Mouse (Mus musculus): ENCODE measurements around the gene Ccdc106. TPM values are rescaled to one million over a fixed set of nuclear protein-coding genes. Genes with fewer than 3 reads are reported as not detected.

Ccdc106 gene
- polyA plus RNA-seq, 1 experiment from 2014 or later: 17.0 TPM

GRCm38 (mm10) chr7:5089853-5090252, 69.5 kb downstream of the Ccdc106 start:
- Histone ChIP-seq H3K4me3 (no peak overlapping the region), H3K27ac (no peak overlapping the region), H3K4me1 (peaks cover 8% of the 10 kb centered on the region; the same call in 1 of the 2 replicates), H3K36me3 (ENCODE audit: poor library complexity, severe bottlenecking) (peaks cover 75% of the 10 kb centered on the region), H3K9me3 (replicated peaks) (no peaks in the 10 kb centered on the region), H3K9ac (no peak overlapping the region), H3K4me2 (no peak overlapping the region), H3K27me3 (no peaks in the 10 kb centered on the region)
- 96% methylated on average over 15 of the region's 15 CpGs for WGBS
- ATAC-seq: no peak

- H3K9ac ChIP-seq: no peak overlapping the region
- H3K4me3 ChIP-seq: no peak overlapping the region
- peaks cover 76% of the 10 kb centered on the region for H3K36me3 ChIP-seq (ENCODE audit: poor library complexity, severe bottlenecking)
- 92% methylated on average over 15 of the region's 15 CpGs for WGBS
- no peaks in the 10 kb centered on the region for H3K27me3 ChIP-seq
- H3K4me2 ChIP-seq: no peak overlapping the region
- peaks cover 8% of the 10 kb centered on the region; the same call in 1 of the 2 replicates for H3K4me1 ChIP-seq
- no peak for ATAC-seq
- H3K9me3 ChIP-seq (replicated peaks): no peaks in the 10 kb centered on the region
- H3K27ac ChIP-seq: no peak overlapping the region
Measured at GRCm38 (mm10) chr7:5091008-5091728, 70.8 kb downstream of the Ccdc106 start.

GRCm38 (mm10) chr7:5092381-5092780, 72.0 kb downstream of the Ccdc106 start:
- Histone ChIP-seq H3K9me3 (replicated peaks) (no peaks in the 10 kb centered on the region), H3K27me3 (no peaks in the 10 kb centered on the region), H3K27ac (no peak overlapping the region), H3K4me2 (no peak overlapping the region), H3K4me1 (peaks cover 8% of the 10 kb centered on the region; the same call in 1 of the 2 replicates), H3K9ac (no peak overlapping the region), H3K36me3 (ENCODE audit: poor library complexity, severe bottlenecking) (peaks cover 86% of the 10 kb centered on the region), H3K4me3 (no peak overlapping the region)
- 88% methylated on average over 6 of the region's 6 CpGs for WGBS
- ATAC-seq: no peak

- H3K4me1 ChIP-seq: peaks cover 4% of the 10 kb centered on the region; the same call in 1 of the 2 replicates
- H3K27ac ChIP-seq: no peak overlapping the region
- no peaks in the 10 kb centered on the region for H3K9me3 ChIP-seq (replicated peaks)
- peaks cover 88% of the 10 kb centered on the region for H3K36me3 ChIP-seq (ENCODE audit: poor library complexity, severe bottlenecking)
- no peak for ATAC-seq
- H3K4me3 ChIP-seq: no peak overlapping the region
- H3K4me2 ChIP-seq: no peak overlapping the region
- 88% methylated on average over 21 of the region's 21 CpGs for WGBS
- H3K27me3 ChIP-seq: no peaks in the 10 kb centered on the region
- H3K9ac ChIP-seq: no peak overlapping the region
Measured at GRCm38 (mm10) chr7:5092831-5093510, 72.6 kb downstream of the Ccdc106 start.

GRCm38 (mm10) chr7:5098769-5099168, 78.4 kb downstream of the Ccdc106 start:
- no peak for ATAC-seq
- Histone ChIP-seq H3K4me1 (no peaks in the 10 kb centered on the region), H3K36me3 (ENCODE audit: poor library complexity, severe bottlenecking) (peaks cover 63% of the 10 kb centered on the region), H3K9me3 (replicated peaks) (no peaks in the 10 kb centered on the region), H3K4me2 (no peak overlapping the region), H3K27me3 (no peaks in the 10 kb centered on the region), H3K9ac (no peak overlapping the region), H3K27ac (no peak overlapping the region), H3K4me3 (no peak overlapping the region)
- WGBS: 95% methylated on average over 5 of the region's 5 CpGs

GRCm38 (mm10) chr7:5099796-5100195, 79.4 kb downstream of the Ccdc106 start:
- no peak overlapping the region for H3K9ac ChIP-seq
- H3K27me3 ChIP-seq: no peaks in the 10 kb centered on the region
- no peak for ATAC-seq
- WGBS: 92% methylated on average over 3 of the region's 3 CpGs
- no peak overlapping the region for H3K4me3 ChIP-seq
- no peaks in the 10 kb centered on the region for H3K4me1 ChIP-seq
- H3K4me2 ChIP-seq: no peak overlapping the region
- no peak overlapping the region for H3K27ac ChIP-seq
- H3K9me3 ChIP-seq (replicated peaks): no peaks in the 10 kb centered on the region
- peaks cover 53% of the 10 kb centered on the region for H3K36me3 ChIP-seq (ENCODE audit: poor library complexity, severe bottlenecking)

GRCm38 (mm10) chr7:5101066-5101663, 80.8 kb downstream of the Ccdc106 start:
- no peaks in the 10 kb centered on the region for H3K9me3 ChIP-seq (replicated peaks)
- H3K4me2 ChIP-seq: no peak overlapping the region
- no peak overlapping the region for H3K4me3 ChIP-seq
- H3K4me1 ChIP-seq: no peaks in the 10 kb centered on the region
- 95% methylated on average over 10 of the region's 10 CpGs for WGBS
- no peak overlapping the region for H3K9ac ChIP-seq
- H3K27ac ChIP-seq: no peak overlapping the region
- H3K27me3 ChIP-seq: no peaks in the 10 kb centered on the region
- ATAC-seq: no peak
- peaks cover 39% of the 10 kb centered on the region for H3K36me3 ChIP-seq (ENCODE audit: poor library complexity, severe bottlenecking)

- no peaks in the 10 kb centered on the region for H3K4me1 ChIP-seq
- peaks cover 25% of the 10 kb centered on the region for H3K36me3 ChIP-seq (ENCODE audit: poor library complexity, severe bottlenecking)
- no peaks in the 10 kb centered on the region for H3K9me3 ChIP-seq (replicated peaks)
- H3K9ac ChIP-seq: no peak overlapping the region
- no peak overlapping the region for H3K4me2 ChIP-seq
- no peak overlapping the region for H3K4me3 ChIP-seq
- no peak overlapping the region for H3K27ac ChIP-seq
- ATAC-seq: no peak
- WGBS: 87% methylated on average over 2 of the region's 2 CpGs
- H3K27me3 ChIP-seq: no peaks in the 10 kb centered on the region
Measured at GRCm38 (mm10) chr7:5102564-5102963, 82.2 kb downstream of the Ccdc106 start.

GRCm38 (mm10) chr7:5108272-5108671, 87.9 kb downstream of the Ccdc106 start:
- ATAC-seq: no peak
- WGBS: 83% methylated on average over 4 of the region's 4 CpGs
- Histone ChIP-seq H3K4me1 (no peaks in the 10 kb centered on the region), H3K9ac (no peak overlapping the region), H3K4me3 (no peak overlapping the region), H3K4me2 (no peak overlapping the region), H3K27me3 (no peaks in the 10 kb centered on the region), H3K36me3 (ENCODE audit: poor library complexity, severe bottlenecking) (no peaks in the 10 kb centered on the region), H3K27ac (no peak overlapping the region), H3K9me3 (replicated peaks) (no peaks in the 10 kb centered on the region; the same call in 1 of the 2 replicates)

- Histone ChIP-seq H3K27me3 (no peaks in the 10 kb centered on the region), H3K4me1 (no peaks in the 10 kb centered on the region), H3K4me3 (no peak overlapping the region), H3K9ac (no peak overlapping the region), H3K9me3 (replicated peaks) (no peaks in the 10 kb centered on the region; the same call in 1 of the 2 replicates), H3K4me2 (no peak overlapping the region), H3K36me3 (ENCODE audit: poor library complexity, severe bottlenecking) (no peaks in the 10 kb centered on the region), H3K27ac (no peak overlapping the region)
- ATAC-seq: no peak
- 86% methylated on average over 8 of the region's 8 CpGs for WGBS
Measured at GRCm38 (mm10) chr7:5109301-5109700, 88.9 kb downstream of the Ccdc106 start.

Data from forebrain, embryonic 13.5 days (tissue).